Mouse (Mus musculus) embryo, embryonic 11.5 days (tissue): ENCODE measurements at regions not wholly inside any gene's neighbourhood (a gene's known extent, or its start where the extent isn't known, plus 50 kb on each side); places are given as distances from the start of the nearest gene placed in this dataset.

Source experiments
- DNase-seq: peaks from one replicate; pipeline ENCODE4 v3.0.0-alpha.2; 2012; ENCODE audit warnings: low read depth, low spot score

- DNase-seq = no peak
These were observed 209.4 kb upstream of the Zc3h12c start for GRCm38 (mm10) chr9:52377761-52378160.

DNA sequence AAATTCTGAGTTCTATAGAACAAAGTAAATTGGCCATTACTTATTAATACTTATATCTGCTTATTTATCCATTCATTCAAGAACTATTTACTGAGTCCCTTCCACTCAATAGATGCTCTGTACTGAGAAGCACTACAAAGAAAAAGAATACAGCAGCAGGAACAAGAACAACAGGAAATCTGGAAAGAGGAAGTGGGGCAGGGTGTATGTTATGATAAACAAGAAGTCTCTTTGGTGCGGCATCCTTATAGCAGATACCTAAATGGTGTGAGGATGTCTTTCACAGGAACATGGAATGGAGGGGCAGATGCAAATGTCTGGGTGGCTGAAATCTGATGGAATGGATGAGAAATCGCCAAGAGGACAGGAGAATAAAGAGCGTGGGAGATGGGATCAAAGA is 208.5 kb upstream of the Zc3h12c start:
- no peak for DNase-seq

DNA sequence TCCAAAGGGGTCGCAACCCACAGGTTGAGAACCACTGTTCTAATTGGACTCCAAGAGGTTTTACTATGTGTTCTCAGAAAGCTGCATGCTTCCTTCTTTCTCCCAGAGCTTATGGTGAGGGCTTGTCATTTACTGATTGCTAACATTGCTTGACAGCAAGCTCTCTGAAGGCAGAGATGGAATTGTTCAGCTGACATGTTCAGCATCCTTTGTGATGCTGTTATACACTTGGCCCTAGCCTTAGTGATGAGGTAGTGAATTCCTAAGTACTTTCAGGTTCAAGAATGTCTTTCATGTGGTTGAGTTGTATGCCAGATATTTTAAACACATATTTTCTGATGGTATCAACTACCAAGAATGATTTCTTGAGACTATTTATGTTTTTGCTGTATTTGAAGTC is 202.9 kb upstream of the Zc3h12c start:
- no peak for DNase-seq

- no peak for DNase-seq
These were observed 200.5 kb upstream of the Zc3h12c start for GRCm38 (mm10) chr9:52368911-52369310.

- DNase-seq = no peak
These were observed 199.7 kb upstream of the Zc3h12c start for GRCm38 (mm10) chr9:52368080-52368479.

DNA sequence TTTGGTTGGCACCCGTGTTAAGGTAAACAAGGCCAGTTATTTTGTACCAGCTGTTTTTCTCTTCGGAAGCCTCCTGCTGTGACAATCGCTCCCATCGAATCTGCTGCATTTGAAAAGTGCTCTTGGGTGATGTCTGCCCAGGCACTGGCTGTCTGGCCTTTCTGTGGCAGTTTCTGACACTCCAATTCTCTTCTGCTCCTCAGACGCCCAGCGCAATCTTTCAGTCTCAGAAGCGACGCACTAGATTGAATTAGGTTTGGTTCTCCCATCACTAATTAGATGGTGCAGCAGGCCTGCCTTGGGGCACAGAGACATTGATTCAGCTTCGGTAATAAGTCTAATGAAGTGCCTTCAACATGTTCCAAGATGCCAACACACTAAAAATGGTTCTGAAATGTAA is 197.7 kb upstream of the Zc3h12c start:
- DNase-seq = no peak

- no peak for DNase-seq
These were observed 193.2 kb upstream of the Zc3h12c start for GRCm38 (mm10) chr9:52361599-52361998.

DNA sequence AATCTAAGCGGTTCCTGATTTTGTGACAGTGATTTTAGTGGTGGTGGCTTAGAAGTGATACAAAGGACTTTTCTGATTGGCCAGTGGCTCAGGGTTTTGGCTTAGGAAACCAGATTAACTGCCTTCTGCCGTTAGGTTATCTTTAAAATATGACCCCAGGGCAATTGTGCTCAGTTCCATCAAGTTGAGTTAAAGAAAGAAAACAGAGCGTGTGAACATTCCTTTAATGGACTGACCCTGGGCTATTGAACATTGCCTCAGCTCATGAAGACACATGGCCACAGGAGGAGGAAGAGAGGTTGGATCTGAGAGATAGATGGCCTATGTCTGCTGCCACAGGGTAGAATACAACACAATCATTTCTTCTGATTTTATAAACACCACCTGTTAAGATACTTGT is 191.0 kb upstream of the Zc3h12c start:
- no peak for DNase-seq

- no peak for DNase-seq
These were observed 188.2 kb upstream of the Zc3h12c start for GRCm38 (mm10) chr9:52356549-52356948.

GRCm38 (mm10) chr9:52355187-52355982 is 187.0 kb upstream of the Zc3h12c start:
- DNase-seq = no peak

GRCm38 (mm10) chr9:52348536-52349527 is 180.5 kb upstream of the Zc3h12c start:
- DNase-seq = no peak

GRCm38 (mm10) chr9:52344177-52344877 is 176.0 kb upstream of the Zc3h12c start:
- no peak for DNase-seq

- no peak for DNase-seq
These were observed 172.7 kb upstream of the Zc3h12c start for GRCm38 (mm10) chr9:52341029-52341428.

GRCm38 (mm10) chr9:52337786-52338322 is 169.5 kb upstream of the Zc3h12c start:
- DNase-seq = no peak

GRCm38 (mm10) chr9:52334767-52335166 is 166.4 kb upstream of the Zc3h12c start:
- no peak for DNase-seq

GRCm38 (mm10) chr9:52333884-52334283 is 165.5 kb upstream of the Zc3h12c start:
- DNase-seq = no peak

DNA sequence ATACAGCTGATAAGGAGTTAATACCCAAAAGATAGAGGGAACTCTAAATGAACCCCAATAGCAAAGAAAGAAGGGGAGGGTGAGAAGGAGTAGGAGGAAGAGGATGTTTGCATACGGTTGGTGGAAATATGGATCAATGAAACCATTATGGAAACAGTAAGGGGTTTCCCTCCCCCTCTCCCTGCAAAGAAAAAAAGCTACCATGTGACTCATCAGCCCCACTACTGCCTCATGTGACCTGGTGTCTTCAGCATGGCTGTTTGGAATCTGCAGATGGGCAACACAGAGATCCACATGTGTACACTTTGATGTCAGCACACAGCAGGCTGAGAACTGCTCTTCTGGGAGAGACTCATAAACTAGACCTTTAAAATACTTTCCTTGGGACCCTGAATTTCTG is 163.4 kb upstream of the Zc3h12c start:
- no peak for DNase-seq

DNA sequence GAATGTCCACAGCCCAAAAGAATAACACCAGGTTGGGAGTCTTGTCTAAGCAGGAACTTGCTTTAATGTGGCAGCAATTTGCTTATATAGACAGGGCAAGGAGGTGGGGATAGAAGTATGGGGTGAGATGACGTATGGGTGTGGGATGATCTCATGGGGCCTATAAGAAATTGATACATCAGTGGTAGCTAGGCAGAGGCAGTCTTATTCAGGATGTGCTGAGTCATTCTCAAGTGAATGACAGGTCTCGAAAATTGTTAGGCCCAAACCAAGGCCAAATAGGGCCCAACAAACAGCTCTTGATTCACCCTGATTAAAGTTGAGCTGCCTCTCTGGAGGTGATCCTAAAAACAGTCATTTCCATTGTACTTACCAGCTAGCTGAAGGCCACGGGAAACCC is 162.3 kb upstream of the Zc3h12c start:
- no peak for DNase-seq

- no peak for DNase-seq
These were observed 156.0 kb upstream of the Zc3h12c start for GRCm38 (mm10) chr9:52324347-52324746.

DNA sequence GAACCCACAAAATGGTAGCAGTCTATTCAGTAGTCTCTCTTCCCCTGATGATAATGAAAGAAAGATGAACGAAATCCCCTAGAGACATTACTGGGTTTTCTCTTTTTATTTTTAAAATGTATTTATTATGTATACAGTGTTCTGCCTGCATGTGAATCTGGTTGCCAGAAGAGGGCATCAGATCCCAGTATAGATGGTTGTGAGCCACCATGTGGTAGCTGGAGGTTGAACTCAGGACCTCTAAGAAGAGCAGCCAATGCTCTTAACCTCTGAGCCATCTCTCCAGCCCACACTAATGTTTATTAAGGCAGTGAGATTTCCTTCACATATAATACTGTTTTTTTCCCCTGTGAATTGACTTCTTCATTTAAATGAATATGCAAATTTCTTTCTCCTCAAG is 155.4 kb upstream of the Zc3h12c start:
- no peak for DNase-seq

DNA sequence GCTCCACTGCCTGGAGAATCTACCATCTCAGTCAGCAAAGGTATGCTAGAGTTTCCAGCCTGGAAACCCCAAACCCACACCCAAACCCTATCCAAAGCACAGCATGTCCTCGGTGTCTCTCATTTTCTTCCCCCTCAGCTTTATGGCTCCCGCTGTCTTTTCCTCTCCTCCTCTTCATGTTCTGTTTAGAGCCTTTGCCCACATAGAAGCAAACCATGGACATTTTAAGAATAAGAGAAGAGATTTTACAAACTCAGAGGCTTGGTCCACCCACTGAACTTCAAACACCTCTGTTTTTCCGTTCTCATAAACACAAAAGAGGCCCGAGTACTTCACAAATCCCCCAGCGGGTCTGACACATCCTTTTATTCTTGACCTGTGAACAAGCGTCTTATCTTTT is 154.9 kb upstream of the Zc3h12c start:
- DNase-seq = no peak

- DNase-seq = no peak
These were observed 133.1 kb upstream of the Zc3h12c start for GRCm38 (mm10) chr9:52301521-52301920.
